Mouse (Mus musculus): ENCODE measurements at regions not wholly inside any gene's neighbourhood (a gene's known extent, or its start where the extent isn't known, plus 50 kb on each side); places are given as distances from the start of the nearest gene placed in this dataset.
A peak's percentile ranks its signal among the peaks of the same experiment; 100 is the strongest.

DNA sequence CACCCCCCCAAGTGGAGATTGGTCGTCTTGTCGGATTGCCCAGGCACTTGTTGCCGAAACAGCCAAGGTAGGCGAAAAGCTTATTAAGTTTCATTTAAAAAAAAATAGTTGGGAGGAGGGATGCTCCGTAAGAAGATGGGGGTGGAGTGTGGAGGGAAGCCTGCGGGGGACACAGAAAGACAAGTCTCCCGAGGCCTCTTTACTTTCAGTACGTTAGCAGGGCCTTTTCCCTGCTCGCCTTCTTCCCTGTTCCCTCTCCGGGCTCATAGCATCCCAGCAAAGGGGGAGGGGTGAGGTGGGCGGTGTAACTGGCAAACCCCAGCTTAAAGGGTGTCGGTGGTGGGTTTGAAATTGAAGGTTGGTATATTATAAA is 131.5 kb upstream of the Ubr2 start:
- no peak for DNase-seq (ENCODE audit: low spot score in 2 of 2)

DNA sequence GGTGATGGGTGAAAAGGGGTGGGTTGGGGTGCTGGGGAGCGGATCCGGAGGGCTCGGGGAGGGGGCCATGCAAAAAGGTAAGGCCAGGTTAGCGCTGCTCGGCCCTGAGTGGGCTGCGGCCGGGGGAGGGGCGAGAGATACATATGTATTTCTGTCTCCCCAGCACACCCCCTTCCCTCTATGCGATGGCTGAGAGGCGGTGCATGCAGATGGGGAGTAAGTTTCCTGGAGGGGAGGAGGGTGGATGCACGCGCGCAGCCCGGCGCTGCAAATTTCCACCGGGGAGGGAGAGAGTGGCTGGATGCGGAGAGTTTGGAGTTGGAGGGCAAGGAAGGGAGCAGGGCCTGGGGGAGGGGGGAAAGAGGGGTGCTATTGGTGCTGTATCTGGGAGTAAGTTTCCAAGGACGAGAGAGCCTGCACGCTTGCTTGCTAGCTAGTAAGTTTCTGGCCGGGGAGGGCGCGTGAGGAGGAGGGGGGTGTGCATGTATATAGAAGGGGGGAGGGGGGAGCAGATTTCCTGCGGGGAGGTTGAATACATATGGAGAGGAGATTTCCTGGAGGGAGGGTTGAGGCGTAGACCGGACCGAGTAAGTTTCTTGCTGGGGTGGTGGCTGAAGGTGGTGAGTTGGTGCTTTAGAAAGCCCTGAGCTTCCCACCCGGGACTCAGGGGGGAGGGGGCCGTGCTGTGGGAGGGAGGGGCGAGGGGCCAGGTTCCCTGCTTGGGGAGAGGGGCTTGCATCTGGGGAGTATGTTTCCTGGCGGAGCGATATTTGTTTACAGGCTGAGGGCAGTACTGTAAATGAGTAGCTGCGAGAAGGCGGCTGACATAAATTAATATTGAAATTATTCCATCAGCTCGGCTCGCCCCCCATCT is 130.8 kb upstream of the Ubr2 start:
- DNase-seq (ENCODE audit: low spot score in 2 of 2), result peak; percentile 75 to 84

DNA sequence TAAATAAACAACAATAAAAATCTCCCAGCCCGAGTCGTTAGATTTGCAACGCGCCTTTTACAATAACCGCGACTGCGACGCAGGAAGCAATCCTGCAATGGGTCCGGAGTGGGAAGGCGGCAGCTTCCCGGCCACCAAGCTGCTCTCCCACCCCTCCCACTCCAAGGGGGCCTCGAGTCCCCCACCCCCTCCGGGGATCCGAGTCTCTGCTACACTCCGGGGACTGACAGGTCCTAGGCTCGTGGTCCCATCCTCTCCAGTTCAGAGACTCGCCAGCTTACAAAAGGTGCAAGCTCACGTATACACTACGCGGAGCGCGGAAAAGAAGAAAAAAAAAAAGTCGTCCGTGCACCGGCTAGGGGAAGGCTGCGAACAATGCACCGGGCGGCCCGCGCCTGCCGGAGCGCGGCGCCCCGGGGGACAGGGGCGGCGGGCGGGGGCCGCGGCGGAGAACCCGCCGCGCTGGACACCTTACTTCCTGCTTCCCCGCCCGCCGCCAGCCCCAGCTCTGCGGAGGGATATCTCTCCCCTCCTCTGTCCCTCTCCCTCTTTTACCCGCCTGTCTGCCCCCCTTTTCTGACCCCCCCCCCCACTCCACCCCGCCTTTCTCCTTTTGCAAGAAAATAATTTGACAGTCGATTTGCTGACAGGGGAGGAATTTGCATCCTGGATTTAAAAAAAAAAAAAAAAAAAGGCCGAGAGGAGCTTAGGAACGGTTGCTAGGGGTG is 130.0 kb upstream of the Ubr2 start:
- DNase-seq (ENCODE audit: low spot score in 2 of 2), result no peak

DNA sequence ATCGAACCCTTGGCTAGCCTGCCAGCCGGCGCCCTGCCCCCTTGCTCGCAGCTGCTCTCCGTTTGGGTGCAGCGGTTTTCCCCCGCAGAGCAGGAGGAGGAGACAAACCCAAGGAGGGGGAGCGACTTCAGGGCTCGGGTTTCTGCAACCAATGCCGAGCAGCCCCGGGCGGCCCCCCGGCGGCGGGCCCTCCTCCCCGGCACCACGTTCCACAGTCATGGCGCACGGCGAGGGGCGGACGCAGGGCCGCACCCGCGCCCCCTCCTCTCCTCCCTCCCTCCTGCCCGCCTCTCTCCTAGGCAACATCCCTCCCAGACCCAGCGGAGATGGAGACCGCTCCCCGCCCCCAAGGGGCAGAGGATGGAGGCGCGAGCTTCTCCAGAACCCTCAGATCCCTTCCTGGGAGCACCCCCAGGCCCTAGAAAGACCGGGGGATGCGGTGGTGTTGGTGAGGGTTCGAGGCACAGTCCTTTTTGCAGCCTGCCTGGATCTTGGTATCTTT is 129.4 kb upstream of the Ubr2 start:
- peak; percentile 84 to 94 for DNase-seq (ENCODE audit: low spot score in 2 of 2)

DNA sequence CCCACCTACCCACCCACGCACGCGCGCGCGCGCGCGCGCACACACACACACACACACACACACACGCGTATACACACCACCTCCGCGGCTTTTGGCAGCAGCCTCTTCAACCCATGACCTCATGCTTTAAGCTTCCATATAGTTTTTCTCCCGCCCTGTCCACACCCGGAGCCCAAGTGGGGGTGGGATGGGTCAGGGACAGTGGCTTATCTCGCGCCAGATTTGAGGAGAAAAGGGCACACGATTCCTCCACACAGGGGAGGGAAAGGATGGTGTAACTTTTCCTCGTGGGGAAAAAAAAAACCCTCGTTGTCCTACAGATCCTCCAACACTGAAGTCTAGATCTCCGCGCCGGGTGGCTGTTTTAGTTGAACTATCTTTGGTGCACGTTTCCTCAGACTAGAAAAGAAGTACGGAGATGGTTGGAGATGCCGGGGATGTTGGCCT is 128.8 kb upstream of the Ubr2 start:
- DNase-seq (ENCODE audit: low spot score in 2 of 2), result no peak

DNA sequence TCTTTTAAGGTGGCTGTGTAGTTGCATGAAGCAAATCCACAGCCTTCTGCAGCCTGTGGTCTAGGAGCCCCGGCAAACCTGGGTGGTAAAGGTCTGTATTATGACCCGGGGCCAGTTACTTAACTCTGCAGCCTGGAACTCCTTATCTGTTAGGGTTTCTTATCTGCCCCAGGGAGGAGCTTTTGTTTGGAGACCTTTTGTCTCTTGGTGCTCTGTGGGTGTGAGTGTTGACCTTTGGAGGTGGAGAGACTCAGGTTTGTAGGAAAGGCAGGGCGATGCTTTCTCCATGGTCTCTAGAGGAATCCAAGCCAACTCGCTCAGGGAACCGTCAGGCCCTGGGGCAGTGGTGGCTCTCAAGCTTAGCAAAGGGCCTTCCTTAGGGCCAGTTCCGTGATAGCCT is 127.8 kb upstream of the Ubr2 start:
- no peak for DNase-seq (ENCODE audit: low spot score in 2 of 2)

DNA sequence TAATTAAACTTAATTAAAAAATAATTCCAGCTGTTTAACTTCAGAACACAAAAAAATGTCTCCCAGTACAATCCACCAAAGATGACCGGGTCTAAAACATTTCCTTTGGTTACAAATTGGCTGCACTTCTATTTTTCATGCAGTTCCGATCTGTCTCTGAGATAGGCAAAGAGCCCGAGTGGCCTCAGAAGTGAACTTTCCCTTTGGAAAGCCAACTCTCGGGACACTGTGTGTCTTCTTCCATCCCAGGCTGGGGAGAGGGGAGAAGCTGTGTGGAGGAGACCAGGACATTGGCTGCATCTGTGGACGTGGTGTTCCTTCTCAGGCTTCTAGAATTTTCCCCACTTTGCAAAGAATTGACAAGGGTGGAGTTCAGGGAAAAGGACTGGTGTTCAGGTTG is 125.0 kb upstream of the Ubr2 start:
- DNase-seq (ENCODE audit: low spot score in 2 of 2), result no peak

DNA sequence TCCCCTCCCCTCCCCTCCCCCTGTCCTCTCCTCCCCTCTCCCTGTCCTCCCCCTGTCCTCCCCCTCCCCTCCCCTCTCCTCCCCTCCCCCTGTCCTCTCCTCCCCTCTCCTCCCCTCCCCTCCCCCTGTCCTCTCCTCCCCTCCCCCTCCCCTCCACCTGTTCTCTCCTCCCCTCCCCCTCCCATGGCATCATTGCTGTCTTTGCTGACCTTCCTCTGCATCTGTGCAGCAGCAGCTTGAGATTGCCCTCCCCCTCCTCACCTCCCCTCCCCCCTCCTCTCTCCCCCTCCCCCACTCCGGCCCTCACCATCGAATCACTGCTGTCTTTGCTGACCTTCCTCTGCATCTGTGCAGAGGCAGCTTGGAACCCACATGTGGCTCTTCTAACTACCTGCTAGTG is 123.4 kb upstream of the Ubr2 start:
- DNase-seq (ENCODE audit: low spot score in 2 of 2), result no peak

DNA sequence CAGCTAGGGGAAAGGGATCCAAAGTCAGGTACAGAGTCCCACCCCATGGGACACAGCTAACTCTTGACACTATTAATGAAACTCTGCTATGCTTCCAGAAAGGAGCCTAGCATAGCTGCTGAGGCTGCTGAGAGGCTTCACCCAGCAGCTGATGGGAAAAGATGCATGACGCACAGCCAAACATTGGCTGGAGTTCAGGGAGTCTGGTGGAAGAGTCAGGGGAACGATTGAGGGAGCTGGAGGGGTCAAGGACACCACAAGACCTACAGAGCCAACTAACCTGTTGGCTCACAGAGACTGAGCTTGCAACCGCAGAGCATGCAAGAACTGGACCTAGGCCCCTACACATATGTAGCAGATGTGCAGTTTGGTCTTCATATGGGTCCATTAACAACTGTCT is 117.2 kb upstream of the Ubr2 start:
- DNase-seq (ENCODE audit: low spot score in 2 of 2), result no peak

DNA sequence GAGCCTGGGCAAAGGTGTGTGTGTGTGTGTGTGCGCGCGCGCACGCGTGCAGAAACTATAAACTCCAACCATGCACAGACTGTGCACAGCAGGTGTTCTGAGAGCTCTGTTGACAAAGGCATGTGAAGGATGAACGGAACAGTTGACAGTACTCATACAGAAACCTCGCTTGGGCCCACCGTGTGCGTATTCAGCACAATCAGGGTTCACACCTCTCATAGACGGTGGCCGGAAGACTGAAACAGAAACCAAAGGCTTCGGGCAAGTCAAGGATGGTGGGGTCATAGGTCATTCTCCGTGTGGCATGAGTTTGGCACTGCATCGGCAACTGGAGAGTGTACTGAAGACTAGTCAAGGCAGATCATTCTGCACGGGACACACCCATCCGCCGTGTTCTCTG is 113.2 kb upstream of the Ubr2 start:
- no peak for DNase-seq (ENCODE audit: low spot score in 2 of 2)

DNA sequence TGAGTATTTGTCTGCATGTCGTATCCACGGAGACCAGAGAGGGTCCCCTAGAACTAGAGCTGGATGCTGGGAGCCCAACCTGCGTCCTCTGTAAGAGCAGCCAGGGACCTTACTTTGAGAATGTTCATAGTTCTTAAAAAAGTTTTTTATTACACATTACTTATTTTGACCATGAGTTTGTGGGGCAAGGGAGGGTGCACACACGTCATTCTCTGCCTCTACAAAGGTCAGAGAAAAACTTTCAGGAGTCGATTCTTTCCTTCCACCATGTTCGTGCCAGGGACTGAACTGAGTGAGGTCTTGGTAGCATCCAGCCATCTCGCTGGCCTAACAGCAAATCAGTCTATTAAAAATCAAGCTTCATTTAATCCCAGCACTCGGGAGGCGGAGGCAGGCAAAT is 111.9 kb upstream of the Ubr2 start:
- no peak for DNase-seq (ENCODE audit: low spot score in 2 of 2)

DNA sequence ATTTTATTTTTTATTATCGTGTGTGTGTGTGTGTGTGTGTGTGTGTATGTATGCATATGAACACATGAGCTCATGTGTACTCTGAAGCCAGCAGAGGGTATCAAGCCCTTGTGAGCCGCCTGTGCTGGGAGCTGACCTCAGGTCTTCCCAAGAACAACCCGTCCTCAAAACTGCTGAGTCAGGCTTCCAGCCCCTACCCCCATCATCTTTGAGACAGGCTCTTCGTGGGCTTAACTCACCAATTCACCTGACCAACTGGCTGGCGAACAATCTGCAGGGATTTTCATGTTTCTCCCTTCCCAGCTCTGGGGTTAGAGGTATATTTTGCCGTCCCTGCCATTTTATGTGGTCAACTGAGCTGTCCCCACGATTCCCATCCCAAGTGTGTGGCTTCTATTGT is 107.7 kb upstream of the Ubr2 start:
- no peak for DNase-seq (ENCODE audit: low spot score in 2 of 2)

DNA sequence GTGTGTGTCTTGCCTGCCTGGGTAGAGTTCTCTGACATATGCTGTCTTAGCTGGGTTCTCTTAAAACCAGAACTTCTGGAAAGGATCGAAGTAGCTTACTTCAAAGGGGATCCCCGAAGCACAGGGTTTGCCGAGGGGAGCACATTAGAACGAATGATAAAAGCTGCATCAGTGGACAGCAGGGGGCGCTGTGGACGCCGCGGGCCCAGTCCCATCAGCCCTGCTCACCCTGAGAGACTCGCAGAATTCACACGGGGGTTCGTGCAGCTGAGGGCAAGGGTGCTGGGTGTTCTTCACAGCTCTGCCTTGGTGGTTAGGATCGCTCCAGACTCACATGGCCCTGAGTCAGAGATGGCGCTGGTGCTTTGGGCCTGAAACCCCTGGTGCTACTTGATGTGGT is 105.4 kb upstream of the Ubr2 start:
- DNase-seq (ENCODE audit: low spot score in 2 of 2), result peak; percentile 9 to 35

DNA sequence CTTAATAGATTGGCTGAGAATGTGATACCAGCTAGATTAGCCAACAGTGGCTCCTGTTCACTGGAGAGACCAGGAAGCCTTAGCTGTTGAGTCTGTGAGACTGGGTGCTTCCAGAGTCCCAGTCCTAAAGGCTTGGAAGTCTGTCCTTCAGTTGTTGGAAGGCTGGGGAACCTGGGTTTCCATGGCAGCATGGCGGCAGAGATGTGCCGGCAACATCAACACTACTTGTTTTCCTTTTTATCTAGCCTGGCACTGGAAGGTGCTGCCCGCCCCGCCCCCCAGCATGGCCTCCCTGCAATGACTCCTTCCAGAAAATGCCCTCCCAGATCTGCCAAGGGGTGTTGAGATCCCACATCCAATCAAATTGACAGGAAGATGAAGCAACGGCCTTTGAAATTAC is 104.8 kb upstream of the Ubr2 start:
- no peak for DNase-seq (ENCODE audit: low spot score in 2 of 2)

DNA sequence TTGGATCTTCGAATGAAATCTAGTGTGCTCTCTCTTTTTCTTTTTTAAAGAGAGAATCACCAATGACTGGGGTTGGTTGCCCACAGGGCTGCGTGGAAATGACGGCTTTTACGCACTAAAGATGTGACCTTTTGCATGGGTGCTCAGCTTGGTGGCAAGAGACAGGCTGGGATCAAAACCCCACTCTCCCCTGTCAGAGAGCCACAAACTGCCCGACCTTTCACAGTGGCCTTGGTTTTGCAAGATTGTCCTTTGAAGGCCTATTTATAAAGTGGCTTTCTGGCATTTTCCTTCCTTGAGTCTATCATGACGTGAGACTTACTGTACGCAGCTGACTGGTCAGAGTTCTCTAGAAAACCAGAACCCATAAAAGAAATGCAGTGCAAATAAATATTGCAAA is 104.4 kb upstream of the Ubr2 start:
- no peak for DNase-seq (ENCODE audit: low spot score in 2 of 2)

DNA sequence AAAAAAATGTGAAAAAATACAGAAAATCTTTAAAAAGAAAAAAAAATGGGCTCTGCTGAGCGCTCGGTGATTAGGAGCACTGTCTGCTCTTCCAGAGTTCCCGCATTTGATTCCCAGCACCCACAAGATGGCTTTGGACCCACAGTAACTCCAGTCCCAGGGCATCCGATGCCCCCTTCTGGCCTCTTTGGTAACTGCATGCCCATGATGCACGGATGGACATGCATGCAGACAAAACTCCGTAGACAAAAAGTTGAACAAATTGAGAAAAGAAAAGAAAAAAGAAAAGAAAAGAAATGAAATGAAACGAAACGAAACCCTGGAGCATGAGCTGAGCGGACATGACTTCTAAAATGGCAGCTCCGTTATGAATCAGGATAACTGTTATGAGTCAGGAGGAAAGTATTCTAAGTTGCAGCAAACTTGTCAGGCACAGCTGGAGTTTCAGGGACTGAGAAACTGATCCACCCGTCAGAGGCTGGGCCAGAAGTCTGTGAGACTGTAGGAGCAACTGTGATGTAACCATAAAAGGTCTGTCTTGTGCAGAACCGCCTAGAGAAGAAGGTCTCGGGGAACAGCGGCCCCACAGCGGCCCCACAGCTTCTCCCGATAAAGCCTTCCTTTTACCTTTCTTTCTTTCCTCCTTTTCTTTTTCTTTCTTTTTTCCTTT is 102.3 kb upstream of the Ubr2 start:
- DNase-seq (ENCODE audit: low spot score in 2 of 2), result no peak

DNA sequence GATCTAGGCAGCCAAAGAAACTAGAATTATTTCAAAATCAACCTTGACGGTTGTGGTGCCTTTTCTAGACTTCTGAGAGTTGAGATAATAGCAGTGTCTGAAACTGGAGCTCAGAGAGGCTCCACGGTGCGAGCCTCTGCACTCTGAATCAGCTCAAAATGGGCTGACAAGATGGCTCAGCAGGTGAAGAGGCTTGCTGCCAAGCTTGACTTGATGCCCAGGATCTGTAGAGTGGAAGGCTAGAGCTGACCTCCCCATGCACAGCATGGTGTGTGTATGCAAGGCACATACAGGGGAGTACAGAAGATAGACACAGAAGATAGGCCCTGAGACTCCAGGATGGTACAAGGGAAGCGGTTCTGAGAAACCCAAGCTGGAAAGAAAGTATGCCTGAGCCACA is 100.5 kb upstream of the Ubr2 start:
- DNase-seq (ENCODE audit: low spot score in 2 of 2), result no peak

DNA sequence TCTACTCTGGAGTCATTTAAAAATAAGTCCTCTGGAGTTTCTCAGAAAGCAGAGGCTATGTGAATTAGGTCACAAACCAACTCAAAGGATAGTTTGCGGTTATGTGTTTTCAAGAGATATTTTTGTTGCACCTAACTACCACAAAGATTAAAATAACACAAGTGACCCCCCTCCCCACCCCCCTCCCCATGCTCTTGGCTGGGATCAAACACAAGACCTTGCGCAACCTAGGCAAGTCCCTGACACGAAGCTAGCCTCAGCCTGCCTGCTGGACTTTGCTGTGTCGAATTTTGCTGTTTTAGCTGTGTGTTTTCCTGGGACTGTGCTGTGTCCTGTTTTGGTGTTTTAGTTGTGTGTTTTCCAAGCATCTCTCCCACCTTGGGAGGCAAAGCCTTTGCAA is 94.0 kb upstream of the Ubr2 start:
- DNase-seq (ENCODE audit: low spot score in 2 of 2), result no peak

DNA sequence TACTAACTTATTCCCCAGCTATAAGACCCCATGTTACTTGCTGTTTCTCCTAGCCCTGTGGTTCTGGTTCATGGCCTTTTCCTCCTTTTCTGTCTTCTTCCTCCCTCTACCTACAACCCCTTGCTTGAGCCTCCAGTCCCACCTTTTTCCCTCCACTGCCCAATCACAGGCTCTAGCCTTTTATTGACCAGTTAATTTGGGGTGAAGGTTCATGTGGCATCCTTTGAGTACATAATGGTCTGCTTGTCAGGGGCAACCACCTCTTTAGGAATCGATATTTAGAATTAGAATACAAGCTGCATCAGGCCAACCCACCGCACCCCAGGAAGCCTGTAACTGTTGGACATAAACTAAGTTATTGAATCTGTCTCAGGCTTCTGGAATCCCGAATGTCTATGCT is 84.8 kb upstream of the Ubr2 start:
- DNase-seq (ENCODE audit: low spot score in 2 of 2), result no peak

DNA sequence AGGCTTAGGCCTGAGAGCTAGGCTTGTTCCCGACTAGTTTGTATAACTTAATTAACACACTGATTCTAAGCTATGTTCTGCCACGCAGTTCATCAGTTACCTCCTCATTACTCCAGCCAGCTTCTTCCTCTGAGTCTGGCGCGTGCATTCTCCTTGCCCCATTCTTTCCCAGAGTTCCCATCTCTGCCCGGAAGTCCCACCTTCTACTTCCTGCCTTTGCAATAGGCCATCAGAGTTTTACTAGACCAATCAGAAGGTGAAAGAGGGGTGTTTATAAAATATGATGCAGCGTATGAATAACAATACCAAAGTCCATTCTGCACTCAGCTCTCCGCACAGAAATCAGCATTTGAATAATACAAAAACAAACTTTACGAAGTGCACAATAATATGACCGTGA is 81.7 kb upstream of the Ubr2 start:
- DNase-seq (ENCODE audit: low spot score in 2 of 2), result no peak

DNA sequence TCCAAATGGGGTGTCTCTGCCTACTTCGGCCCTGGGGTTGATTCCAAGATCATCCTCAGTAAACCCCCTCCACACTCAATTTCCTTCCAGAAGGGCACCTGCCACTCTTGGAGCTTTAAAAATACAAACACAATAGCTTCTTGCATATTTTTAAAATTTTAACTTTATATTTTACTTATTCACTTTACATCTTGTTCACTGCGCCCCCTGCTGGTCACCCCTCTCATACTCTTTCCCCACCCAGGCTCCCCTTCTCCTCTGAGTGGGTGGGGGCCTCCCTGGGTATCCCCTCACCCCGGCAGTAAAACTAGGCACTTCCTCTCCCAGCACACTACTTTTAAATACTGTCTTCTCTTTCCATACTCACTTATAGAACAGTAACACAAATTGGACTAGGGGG is 79.4 kb upstream of the Ubr2 start:
- no peak for DNase-seq (ENCODE audit: low spot score in 2 of 2)

DNA sequence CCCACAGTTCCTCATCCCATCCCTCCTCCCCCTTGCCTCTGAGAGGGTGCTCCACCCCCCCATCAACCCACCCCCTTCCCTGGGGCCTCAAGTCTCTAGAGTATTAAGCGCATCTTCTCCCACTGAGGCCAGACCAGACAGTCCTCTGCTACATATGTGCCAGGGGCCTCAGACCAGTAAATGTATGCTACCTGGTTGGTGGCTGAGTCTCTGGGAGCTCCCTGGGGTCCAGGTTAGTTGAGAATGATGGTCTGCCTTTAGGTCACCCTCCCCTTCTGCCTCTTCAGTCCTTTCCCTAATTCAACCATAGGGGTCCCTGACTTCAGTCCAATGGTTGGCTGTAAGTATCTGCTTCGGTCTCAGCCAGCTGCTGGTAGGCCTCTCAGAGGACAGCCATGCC is 58.9 kb upstream of the Ubr2 start:
- DNase-seq (ENCODE audit: low spot score in 2 of 2), result no peak
